Mouse (Mus musculus): Measurements from ENCODE around the gene Cib1.

DNA sequence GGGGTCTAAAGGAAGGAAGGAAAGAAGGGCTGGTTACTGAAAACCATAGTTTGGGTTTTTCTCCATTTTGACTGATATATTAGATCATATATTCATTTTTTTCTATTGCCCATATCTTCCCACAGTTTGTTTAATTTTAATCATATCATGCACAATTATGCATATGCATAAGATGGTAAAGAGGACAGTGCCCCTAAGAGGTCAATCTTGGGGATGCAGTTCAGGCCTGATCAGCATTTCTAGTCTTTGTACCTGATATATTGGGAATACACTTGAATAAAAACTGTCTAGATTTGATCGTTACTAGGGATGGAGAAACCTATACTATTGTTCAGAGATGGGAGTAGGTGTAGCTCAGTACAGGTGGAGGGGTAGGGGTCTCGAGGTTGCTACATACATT is 48.4 kb upstream of the Cib1 start:
- TF ChIP-seq CTCF (IDR thresholded peaks at IDR 0.05; ENCODE audit: low read depth) (peak; percentile 24; the same call in 1 of the 2 replicates), EP300 (IDR thresholded peaks at IDR 0.05; ENCODE audit: low read depth) (no peak)

Data from liver, embryonic 14.5 days (tissue).